Mouse (Mus musculus) CH12.LX (cell line): ENCODE data around the gene Dnah1.

Source experiments
- CTCF ChIP-seq, 2 experiments: IDR thresholded peaks in 1 of 2; conservative IDR thresholded peaks in 1 of 2; 2 replicates each; pipeline ENCODE4 v1.5.1; 2011 to 2012; ENCODE audit warnings: low read depth in 2 of 2, low read length in 2 of 2, improper control_type of control experiment in 1 of 2, inconsistent platforms in 1 of 2, mild to moderate bottlenecking in 1 of 2, moderate library complexity in 1 of 2
- MAX ChIP-seq: IDR thresholded peaks from 2 replicates; pipeline ENCODE4 v1.6.1; 2011; ENCODE audit warnings: low read length, improper control_type of control experiment
- RAD21 ChIP-seq: IDR thresholded peaks from 2 replicates; pipeline ENCODE4 v1.6.1; 2011; ENCODE audit warnings: low read depth, mild to moderate bottlenecking, low read length, improper control_type of control experiment, moderate library complexity

- TF ChIP-seq RAD21 (no peak), CTCF (conservative IDR thresholded peaks at IDR 0.05 in 1 of 2, IDR thresholded peaks at IDR 0.05 in 1 of 2; ENCODE audit: low read depth in 2 of 2, low read length in 2 of 2) (no peak), MAX (no peak)
These were observed 77.8 kb downstream of the Dnah1 start for GRCm38 (mm10) chr14:31245946-31246345.
